Mouse (Mus musculus) heart, embryonic 15.5 days (tissue): ENCODE data around the gene Mdh1b. TPM values are rescaled to one million over a fixed set of nuclear protein-coding genes. Genes with fewer than 3 reads are reported as not detected.

Experiments
- ATAC-seq: fragments of 200-750 bp; cut with Nextera tagmentation; replicated peaks from 2 replicates; pipeline ENCODE4 v1.8.0; 2017; ENCODE audit warnings: low read depth, moderate TSS enrichment; ENCODE audit not compliant: insufficient number of reproducible peaks, insufficient read depth, low FRiP score
- H3K27ac ChIP-seq: fragments of 300-500 bp; sonication (generic); 2 replicates; pipeline ENCODE4 v1.5.1; 2015; ENCODE audit warnings: mild to moderate bottlenecking, inconsistent platforms
- H3K27me3 ChIP-seq: fragments of 300-500 bp; sonication (generic); 2 replicates; pipeline ENCODE4 v1.6.1; 2015; ENCODE audit warnings: inconsistent platforms
- H3K36me3 ChIP-seq: fragments of 300-500 bp; sonication (generic); 2 replicates; pipeline ENCODE4 v1.6.1; 2015; ENCODE audit warnings: mild to moderate bottlenecking, inconsistent platforms
- H3K4me1 ChIP-seq: fragments of 300-500 bp; sonication (generic); replicated peaks from 2 replicates; pipeline ENCODE4 v1.6.1; 2015; ENCODE audit warnings: inconsistent platforms
- H3K4me2 ChIP-seq: fragments of 300-500 bp; sonication (generic); 2 replicates; pipeline ENCODE4 v1.6.1; 2015; ENCODE audit warnings: inconsistent platforms, mild to moderate bottlenecking, moderate library complexity
- H3K4me3 ChIP-seq: fragments of 300-500 bp; sonication (generic); 2 replicates; pipeline ENCODE4 v1.5.1; 2015; ENCODE audit warnings: mild to moderate bottlenecking, inconsistent platforms
- H3K9ac ChIP-seq: fragments of 300-500 bp; sonication (generic); 2 replicates; pipeline ENCODE4 v1.6.1; 2015; ENCODE audit warnings: mild to moderate bottlenecking, inconsistent platforms
- H3K9me3 ChIP-seq: fragments of 300-500 bp; sonication (generic); replicated peaks from 2 replicates; pipeline ENCODE4 v1.6.1; 2016; ENCODE audit warnings: inconsistent platforms
- WGBS: fragments of 180-500 bp; shearing (Covaris S2); methylation state at CpG from one replicate; pipeline ENCODE4 v1.1.7; 2015; ENCODE audit warnings: mixed read lengths; 5-methylcytosine and 5-hydroxymethylcytosine counted together
- polyA plus RNA-seq: library from polyadenylated mRNA; unstranded; fragments of >200 nt; fragmentation: Nextera tagmentation; extraction: Ambion mirVana; gene quantifications from 2 replicates; pipeline ENCODE4 v1.2.1, GENCODE M21; 2015

The Mdh1b gene
- polyA plus RNA-seq, 1 experiment from 2014 or later: not detected

DNA sequence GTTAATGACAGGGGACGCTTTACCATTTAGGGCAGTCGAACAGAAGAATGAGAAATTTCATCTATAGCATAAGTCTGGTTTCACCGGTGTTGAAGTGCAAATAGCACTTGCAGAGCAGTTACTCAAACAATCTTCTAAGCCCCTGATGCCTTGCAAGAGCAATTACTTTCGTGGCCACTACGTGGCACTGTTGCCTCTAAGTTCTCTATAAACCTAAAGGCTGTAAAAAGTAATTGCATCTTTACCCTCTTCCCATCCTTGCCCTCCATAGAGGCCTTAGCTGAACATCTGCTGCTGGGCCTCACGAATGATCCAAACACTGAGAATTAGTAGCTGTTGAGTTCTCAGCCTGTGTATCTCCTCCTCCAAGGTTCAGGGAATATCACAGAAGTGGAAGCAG, 72.1 kb downstream of the Mdh1b start:
- Histone ChIP-seq H3K9me3 (no peaks in the 10 kb centered on the region), H3K36me3 (no peaks in the 10 kb centered on the region), H3K4me3 (no peak overlapping the region), H3K4me2 (no peak overlapping the region), H3K27me3 (peaks cover 17% of the 10 kb centered on the region), H3K27ac (no peak overlapping the region), H3K9ac (no peak overlapping the region), H3K4me1 (no peaks in the 10 kb centered on the region)
- ATAC-seq: no peak
- 9% methylated on average over 6 of the region's 6 CpGs for WGBS

Other genes with a start within 250 kb of the Mdh1b start
- not detected in 2 replicates for gene Gm39653, start 114.3 kb downstream of the Mdh1b start, polyA plus RNA-seq
- not detected in 2 replicates for gene Dytn, start 43.4 kb downstream of the Mdh1b start, polyA plus RNA-seq
- gene Fastkd2, start 296 bp upstream of the Mdh1b start, polyA plus RNA-seq: 45.3 and 46.0 TPM in 2 replicates
- gene 4933402D24Rik, start 38.9 kb upstream of the Mdh1b start, polyA plus RNA-seq: 0.09 and 0.10 TPM in 2 replicates